Mouse (Mus musculus) hindlimb bud, embryonic 11.5 days (tissue): ENCODE data around the gene Wipf2.

Experiments used
- DNase-seq: peaks from one replicate; pipeline ENCODE4 v3.0.0-alpha.2; 2012; ENCODE audit warnings: low read depth, low spot score; ENCODE audit errors: extremely low spot score

Gene Wipf2

GRCm38 (mm10) chr11:98942923-98943641, 79.6 kb downstream of the Wipf2 start:
- DNase-seq = no peak

- DNase-seq = no peak
Observed at GRCm38 (mm10) chr11:98943741-98944461, 80.5 kb downstream of the Wipf2 start.

GRCm38 (mm10) chr11:98944897-98945604, 81.6 kb downstream of the Wipf2 start:
- DNase-seq = no peak

- DNase-seq = no peak
Observed at GRCm38 (mm10) chr11:98945605-98945977, 82.2 kb downstream of the Wipf2 start.

GRCm38 (mm10) chr11:98947969-98948569, 84.6 kb downstream of the Wipf2 start:
- no peak for DNase-seq

GRCm38 (mm10) chr11:98949242-98949957, 86.0 kb downstream of the Wipf2 start:
- DNase-seq = no peak

GRCm38 (mm10) chr11:98949958-98950460, 86.6 kb downstream of the Wipf2 start:
- DNase-seq = no peak

- no peak for DNase-seq
Observed at GRCm38 (mm10) chr11:98950484-98950883, 87.0 kb downstream of the Wipf2 start.

GRCm38 (mm10) chr11:98951026-98951906, 87.8 kb downstream of the Wipf2 start:
- no peak for DNase-seq

GRCm38 (mm10) chr11:98952111-98952510, 88.7 kb downstream of the Wipf2 start:
- DNase-seq = no peak

- no peak for DNase-seq
Observed at GRCm38 (mm10) chr11:98952736-98953135, 89.3 kb downstream of the Wipf2 start.

GRCm38 (mm10) chr11:98953361-98953760, 89.9 kb downstream of the Wipf2 start:
- no peak for DNase-seq

GRCm38 (mm10) chr11:98953835-98954320, 90.4 kb downstream of the Wipf2 start:
- no peak for DNase-seq

GRCm38 (mm10) chr11:98954373-98954772, 90.9 kb downstream of the Wipf2 start:
- DNase-seq = no peak
